Mouse (Mus musculus) left cerebral cortex, postnatal 4 days (tissue): ENCODE measurements around the gene Sarnp. TPM values are rescaled to one million over a fixed set of nuclear protein-coding genes. Genes with fewer than 3 reads are reported as not detected.
A peak's percentile ranks its signal among the peaks of the same experiment; 100 is the strongest.

Experiments used
- DNase-seq: peaks from one replicate; pipeline ENCODE4 v3.0.0-alpha.2; 2022
- intact Hi-C: fragments of 180-260 bp; cut with DNase I; formaldehyde crosslinking; loops from one replicate; pipeline ENCODE4 v1.15.1; 2025
- total RNA-seq, 2 experiments: library from RNA; stranded (reverse); gene quantifications; 2 replicates each; pipeline ENCODE4 v1.2.3; 2021

Sarnp gene
- total RNA-seq, result 10 to 100 TPM; 50.9 to 53.4 TPM

DNA sequence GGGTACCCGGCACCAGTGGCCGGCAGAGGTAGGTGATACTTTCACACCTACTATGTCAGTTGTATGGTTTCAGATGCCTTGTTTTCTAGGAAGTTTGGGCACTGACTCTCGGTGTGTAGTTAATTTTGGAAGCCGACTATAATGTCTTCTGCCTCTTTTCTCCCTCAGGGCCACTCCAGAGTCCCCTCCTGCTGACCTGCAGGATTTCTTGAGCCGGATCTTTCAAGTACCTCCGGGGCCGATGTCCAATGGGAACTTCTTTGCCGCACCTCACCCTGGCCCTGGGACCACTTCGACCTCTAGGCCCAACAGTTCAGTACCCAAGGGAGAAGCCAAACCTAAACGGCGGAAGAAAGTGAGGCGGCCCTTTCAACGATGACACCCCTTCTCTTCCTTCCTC lies at the start of gene Sarnp:
TSS of gene Sarnp (plus strand) at position 301 of the 400 bp plus-strand sequence.
- no peak for DNase-seq
- intact Hi-C loops, result no loop called here

DNA sequence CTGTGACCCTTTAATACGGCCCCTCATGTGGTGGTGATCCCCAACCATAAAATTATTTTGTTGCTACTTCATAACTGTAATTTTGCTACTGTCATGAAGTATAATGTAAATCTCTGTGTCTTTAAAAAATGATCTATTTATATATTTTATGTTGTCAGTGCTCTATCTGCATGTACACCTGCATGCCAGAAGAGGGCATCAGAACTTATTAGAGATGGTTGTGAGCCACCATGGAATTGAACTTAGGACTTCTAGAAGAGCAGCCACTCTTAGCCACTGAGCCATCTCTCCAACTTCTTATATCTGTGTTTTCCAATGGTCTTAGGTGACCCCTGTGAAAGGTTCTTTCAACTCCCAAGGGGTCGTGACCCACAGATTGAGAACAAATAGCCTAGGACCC lies 44.2 kb upstream of the Sarnp start:
- intact Hi-C loops, result no loop called here
- DNase-seq, result no peak

DNA sequence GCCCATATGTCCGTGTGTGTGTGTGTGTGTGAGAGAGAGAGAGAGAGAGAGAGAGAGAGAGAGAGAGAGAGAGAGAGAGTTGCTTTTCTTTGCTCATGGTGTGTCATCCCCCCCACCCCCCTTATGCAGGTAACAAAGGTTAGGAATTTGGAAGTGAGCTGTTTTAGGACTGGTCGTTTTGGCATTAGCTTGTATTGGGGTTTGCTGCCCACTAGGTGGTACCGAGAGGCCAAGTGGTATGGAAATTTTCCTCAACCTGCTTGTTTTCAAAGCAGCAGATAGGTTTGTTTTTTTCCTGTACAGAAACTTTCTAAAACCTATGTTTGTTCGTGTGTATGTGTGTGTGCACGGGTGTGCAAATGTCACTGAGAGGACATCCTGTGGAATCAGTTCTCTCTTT lies 43.4 kb upstream of the Sarnp start:
- intact Hi-C loops, result no loop called here
- no peak for DNase-seq

DNA sequence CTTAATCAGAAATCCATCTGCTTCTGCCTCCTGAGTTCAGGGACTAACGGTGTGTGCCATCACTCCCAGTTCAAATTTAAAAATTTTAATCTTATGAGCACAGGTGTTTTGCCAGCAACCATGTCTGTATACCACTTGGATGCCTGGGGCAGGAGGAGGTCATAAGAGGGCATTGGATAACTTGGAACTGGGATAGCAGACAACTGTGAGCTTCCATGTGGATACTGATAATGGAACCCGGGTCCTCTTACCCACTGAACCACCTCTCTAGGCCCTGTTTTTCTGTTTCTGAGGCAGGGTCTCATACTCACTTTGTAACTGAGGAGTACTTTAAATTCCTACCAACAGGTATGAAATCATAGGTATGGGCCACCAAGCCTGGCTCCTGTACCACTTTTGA lies 38.7 kb upstream of the Sarnp start:
- intact Hi-C loops, result no loop called here

DNA sequence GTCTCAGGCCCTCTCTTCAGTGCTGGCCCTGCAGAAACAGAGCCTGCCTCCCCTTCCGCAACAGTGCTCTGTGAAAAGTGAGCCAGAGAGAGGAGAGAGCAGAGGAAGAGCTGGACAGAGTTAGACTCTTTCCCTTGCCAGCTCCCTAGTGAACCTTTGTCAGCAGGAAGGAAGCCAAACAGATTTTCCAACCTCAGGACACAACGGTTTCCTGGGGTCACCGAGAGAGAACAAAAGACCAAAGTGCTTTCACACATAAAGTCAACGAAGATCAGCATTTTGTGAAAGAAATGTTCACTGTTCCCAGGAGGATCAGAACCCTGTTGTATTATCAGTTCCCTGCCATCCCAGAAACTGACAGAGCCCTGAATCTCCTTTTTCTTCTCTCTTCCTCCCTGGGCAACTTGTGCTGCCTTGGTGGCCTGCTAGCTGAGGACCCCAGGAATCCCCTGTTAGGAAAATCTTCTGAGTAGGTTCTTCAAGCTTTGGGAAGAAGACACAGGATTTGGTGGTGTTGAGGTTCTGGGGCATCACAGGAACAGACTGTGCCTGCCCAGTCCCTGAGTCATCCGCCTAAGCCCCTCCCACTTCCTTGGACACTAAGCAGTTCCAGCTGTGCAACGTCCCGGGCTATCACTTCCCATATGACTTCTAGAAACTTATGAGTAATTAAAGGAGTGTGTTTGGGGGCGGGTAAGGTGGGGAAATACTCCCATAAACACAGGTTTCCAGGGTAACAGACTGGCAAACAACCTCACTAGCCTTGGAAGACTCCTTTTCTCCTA lies 37.9 kb upstream of the Sarnp start:
- no peak for DNase-seq
- intact Hi-C loops, result no loop called here

More for the DNA sequence above, 38.7 kb upstream of the Sarnp start:
- DNase-seq, result no peak

DNA sequence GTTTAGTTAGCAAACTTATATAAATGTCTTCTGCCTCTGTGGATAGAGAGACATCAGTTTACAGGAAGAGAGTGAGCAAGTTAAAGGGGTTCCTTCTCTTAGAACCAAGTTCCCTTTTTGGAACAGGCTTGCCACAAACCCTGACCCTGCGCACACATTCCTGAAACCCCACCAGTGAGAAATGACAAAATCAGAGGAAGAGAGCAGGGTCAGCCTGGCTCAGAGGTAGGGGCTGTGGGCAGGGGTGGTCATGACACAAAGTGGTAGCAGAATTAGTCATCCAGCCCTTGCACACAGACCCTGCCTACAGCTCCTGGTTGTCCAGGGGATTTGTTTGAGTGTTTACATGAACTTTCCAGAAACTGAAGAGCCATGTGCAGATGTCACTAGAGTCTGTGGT lies 36.9 kb upstream of the Sarnp start:
- no peak for DNase-seq
- intact Hi-C loops, result no loop called here

DNA sequence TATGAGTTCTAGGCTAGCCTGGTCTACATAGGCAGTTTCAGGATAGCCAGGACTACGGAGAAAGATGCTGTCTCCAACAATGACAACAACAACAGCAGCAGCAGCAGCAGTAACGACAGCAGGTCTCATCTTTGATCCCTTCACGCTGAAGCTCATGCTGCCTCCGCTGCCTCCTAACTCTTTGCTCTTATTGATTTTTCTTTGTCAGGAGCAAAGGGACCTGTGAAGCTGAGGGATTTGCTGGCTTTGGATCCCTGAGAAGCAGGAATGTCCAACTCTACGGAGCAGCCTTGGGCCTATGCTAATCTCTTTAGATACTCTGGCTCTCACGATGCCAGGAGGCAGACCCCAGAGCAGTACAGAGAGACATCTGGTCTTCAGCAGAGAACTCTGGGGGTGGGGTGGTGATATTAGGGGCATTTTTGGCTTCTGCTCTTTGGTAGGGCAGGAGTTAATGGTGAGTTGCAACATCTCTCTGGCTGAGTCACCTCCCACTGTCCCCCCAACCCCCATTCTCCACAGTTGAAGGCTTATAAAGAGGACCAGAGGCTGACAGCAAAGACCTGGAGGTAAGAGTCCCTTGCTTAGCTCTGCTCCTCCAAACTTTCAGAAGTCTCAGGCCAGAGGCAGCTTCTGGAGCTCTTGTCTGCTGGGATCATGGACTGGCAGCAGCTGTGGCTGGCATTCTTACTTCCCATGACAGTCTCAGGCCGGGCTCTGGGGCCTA lies 26.6 kb upstream of the Sarnp start, which contains the start of gene Mmp19:
TSS of gene Mmp19 (plus strand) at position 513 of the 727 bp plus-strand sequence.
- intact Hi-C loops, result no loop called here
- DNase-seq, result no peak

DNA sequence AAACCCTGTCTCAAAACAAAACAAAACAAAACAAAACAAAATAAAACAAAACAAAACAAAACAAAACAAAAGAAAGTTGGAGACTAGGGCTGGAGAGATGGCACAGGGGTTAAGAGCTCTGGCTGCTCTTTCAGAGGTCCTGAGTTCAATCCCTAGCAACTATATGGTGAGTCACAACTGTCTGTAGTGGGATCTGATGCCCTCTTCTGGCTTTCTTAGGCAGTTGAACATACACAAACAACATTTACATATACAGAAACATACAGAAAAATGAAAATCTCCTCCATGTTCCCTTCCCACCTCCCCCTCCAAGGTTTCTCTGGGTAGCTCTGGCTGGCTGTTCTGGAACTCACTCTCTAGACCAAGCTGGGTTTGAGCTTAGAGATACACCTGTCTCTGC lies 25.1 kb upstream of the Sarnp start:
- intact Hi-C loops, result no loop called here
- no peak for DNase-seq

DNA sequence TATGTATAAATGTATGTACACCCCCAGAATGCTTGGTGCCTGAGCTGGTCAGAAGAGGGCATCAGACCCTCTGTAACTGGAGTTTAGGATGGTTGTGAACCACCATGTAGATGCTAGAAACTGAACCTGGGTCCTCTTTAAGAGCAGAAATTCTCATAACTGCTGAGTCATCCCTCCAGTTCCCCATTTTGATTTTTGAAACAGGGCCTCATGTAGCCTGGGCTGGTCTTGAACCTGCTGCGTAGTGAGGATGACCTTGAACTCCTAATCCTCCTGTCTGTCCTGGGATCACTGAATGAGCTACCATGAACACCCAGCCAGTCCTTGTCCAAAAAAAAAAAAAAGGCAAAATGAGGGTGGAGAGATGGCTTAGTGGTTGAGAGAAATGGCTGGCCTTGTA lies 23.9 kb upstream of the Sarnp start:
- intact Hi-C loops, result no loop called here
- DNase-seq, result no peak

DNA sequence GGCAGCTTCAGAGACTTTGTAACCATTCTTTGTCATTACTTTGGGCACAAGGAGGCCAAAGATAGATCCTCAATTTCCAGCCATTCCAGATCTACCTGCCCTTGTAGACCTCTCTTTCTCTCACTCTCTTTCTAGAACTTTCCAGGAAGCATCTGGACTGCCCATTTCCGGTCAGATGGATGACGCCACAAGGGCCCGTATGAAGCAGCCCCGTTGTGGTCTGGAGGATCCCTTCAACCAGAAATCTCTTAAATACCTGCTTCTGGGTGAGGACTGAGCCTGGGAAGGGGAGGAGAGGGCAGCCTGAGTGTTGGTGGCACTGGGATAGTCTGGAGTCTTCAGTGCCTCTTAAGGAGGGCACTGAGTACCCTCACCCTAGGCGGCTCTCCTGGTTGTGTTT lies 22.7 kb upstream of the Sarnp start:
- intact Hi-C loops, result no loop called here
- no peak for DNase-seq

DNA sequence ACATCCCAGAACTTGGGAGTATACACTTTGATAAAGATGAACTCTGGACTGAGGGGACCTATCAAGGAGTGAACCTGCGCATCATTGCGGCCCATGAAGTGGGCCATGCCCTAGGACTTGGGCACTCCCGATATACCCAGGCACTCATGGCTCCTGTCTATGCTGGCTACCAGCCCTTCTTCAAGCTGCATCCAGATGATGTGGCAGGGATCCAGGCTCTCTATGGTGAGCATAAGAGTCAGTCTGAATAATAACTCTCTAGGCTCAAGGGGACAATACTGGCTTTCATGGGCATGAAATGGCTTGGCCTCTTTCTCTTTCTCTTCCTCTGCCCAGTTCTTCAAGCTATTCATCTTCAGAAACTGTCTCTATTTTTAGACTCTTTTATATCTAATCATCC lies 21.6 kb upstream of the Sarnp start:
- DNase-seq, result peak; percentile 29
- intact Hi-C loops, result no loop called here

DNA sequence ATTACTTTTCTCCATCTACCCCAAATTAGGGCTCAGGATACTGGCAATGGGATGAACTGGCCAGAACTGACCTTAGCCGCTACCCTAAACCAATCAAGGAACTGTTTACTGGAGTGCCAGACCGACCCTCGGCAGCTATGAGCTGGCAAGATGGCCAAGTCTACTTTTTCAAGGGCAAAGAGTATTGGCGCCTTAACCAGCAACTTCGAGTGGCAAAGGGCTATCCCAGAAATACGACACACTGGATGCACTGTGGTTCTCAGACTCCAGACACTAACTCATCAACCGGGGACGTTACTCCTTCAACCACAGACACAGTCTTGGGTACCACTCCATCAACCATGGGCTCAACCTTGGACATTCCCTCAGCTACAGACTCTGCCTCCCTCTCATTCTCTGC lies 18.5 kb upstream of the Sarnp start:
- intact Hi-C loops, result no loop called here
- DNase-seq, result no peak

DNA sequence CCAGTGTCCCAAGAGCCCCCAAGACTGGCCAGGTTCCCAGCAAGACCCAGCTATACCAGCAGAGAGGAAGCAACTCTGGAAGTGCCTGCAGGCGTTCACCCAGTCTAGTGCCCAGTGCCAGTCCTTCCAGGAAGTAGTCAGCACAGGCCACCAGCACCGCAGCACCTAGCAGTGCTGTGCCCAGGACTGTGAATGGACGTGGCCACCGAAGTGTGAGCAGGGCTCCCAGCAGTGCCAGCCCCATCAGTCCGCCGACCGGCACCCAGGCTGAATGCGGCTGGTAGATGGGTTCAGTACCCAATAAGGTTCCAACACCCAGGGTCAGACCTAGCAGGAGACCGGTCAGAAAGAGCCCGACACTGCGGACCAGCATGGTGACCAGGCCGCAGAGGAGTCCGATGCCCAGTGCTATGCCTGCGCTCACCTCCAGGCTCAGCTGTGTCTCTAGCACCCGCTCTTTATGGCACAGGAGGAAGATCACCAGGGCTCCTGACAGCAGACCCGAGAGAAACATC lies 15.1 kb upstream of the Sarnp start:
- no peak for DNase-seq
- intact Hi-C loops, result no loop called here

DNA sequence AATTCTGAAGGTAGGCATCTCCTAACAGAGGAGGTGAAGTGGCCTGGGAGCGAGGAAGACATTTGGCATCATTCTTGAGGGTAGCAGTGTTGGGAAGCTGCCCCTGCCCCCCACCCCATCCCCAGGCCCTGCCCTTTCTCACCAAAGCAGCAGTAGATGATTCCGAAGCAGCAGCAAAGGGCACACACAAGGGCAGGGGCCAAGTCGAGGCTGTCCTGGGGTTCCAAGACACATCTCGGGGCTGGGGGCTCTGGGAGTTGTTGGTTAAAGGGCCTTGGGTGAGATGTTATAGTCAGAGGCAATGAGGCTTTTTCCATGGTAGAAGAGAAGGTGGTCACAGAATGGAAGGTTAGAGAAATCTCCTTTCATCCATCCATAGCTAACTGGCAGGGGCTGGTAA lies 14.2 kb upstream of the Sarnp start:
- intact Hi-C loops, result no loop called here
- DNase-seq, result no peak

DNA sequence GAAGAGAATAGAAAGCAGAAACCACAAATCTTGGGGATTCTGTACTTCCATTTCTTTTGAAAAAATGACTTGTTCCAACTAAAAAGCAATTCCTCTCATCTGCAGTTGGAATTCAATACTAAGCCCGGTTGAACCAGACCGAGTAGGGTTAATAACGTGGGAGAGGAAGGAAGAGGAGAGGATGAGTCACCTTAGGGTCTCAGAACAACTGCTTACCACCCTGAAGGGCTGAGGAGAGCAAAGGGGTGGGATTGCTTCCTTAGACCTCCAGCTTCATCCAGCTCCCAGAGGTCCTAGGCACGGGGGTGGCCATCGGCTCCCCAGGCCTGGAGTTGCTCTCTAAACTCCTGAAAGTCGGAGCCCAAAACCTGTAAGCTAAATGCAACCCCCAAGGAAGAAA lies 13.8 kb upstream of the Sarnp start:
- no peak for DNase-seq
- intact Hi-C loops, result no loop called here

DNA sequence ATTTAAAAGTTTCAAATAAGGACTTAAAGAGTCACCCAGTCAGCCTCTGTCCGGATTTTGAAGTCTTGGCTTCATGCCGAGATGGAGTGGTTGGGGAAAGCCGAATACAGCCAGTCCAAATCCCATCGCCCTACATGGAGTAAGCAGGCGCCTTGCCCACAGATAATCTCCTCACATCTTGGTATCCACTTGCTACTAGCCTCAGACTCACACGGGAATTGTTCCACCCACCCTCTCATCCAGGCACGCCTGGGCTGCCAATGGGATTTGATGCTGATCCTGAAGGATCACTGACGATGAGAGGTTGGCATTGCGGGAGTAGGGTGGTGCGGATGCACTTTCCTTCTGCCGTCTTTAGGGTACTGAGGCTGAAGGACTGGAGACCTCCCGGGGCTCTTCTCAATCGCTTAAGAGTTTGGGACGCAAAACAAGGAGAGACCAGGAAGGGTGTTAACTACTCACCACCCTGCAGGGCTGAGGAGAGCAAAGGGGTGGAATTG lies 13.3 kb upstream of the Sarnp start, which contains the start of gene Dnajc14:
TSS of gene Dnajc14 (plus strand) at position 292 of the 500 bp plus-strand sequence.
- intact Hi-C loops, result no loop called here
- DNase-seq, result peak; percentile 60

DNA sequence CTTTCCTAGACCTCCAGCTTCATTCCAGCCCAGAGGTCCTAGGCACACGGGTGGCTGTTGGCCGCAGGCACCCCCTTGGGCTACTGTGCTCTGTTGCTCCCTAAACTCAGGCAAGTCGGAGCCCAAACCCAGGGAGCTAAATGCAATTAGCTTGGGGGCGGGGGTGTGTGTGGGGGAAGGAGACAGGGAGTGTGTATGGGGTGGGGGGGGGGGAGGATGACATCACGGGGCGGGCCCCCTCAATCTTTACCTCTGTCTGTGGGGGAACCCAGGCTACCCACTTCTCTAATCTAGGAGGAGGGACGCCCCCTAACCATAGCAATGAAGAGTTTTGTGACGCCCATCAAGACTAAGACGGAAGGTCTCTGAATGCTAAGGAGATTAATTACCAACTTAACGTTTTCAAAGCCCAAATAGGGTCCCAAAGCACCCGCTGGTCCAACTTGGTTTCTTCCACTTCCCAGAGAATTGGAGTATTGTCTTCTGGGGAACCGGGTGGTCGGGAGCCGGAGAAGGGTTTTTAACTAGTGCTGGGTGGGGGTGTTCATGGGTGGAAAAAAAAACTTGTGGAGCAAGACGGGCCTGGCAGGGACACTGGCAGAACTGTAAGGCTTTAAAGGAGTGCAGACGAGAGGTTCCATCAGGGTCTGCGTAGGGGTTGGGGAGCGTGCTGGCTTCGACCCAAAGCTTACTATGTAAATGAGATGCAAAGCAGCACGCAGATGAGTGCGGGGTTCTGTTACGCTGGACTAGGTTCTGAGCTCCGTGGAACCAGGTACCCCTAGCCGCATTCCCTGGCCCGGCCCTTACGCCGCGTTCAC lies 12.7 kb upstream of the Sarnp start, which contains the start of gene Tmem198b:
TSS of gene Tmem198b (minus strand) at position 100 of the 821 bp plus-strand sequence.
- intact Hi-C loops, result no loop called here
- peak; percentile 75 for DNase-seq

DNA sequence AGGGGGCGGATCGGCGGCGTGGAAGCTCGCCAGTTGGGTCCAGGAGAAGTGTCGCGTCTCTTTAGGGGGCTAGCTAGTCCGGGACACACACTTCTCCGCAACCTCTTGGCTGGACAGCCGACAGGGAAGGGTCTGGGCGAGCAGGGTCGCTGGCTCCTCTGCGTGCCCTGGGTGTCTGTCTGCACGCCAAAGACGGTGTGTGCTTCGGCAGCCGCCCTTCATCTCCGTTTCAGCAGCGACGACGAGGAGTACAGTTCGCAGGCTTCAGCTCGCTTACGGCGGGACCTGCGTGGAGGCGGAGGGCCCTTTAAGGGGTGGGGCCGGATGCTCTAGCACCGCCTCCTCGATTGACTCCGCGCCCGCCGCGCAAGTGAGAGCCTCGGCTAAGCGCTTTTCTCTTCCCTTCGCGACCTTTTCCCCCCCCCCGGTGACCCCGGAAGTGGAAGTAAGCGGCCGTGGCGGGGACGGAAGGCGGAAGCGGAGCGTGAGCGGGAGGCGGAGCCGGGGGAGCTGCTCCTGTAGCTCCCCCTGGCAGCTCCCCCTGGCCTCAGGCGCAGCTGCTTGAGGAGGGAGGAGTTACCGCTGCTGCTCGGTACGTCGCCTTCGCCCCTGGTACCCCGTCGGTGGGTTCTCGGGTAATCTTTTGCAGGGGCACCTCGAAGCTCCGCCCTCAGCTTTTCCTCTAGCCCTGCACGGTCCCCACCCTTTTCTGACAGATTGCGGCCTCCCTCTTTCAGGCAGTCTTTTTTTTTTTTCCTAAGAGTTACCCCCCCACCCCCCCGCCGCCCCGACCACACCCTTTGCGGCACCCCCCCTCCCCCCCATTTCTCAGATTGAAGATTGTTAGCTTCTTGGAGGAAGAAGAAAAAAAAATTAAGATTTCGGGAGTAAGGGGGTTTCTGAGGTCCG lies 11.8 kb upstream of the Sarnp start:
- intact Hi-C loops, result no loop called here
- DNase-seq, result peak; percentile 98

DNA sequence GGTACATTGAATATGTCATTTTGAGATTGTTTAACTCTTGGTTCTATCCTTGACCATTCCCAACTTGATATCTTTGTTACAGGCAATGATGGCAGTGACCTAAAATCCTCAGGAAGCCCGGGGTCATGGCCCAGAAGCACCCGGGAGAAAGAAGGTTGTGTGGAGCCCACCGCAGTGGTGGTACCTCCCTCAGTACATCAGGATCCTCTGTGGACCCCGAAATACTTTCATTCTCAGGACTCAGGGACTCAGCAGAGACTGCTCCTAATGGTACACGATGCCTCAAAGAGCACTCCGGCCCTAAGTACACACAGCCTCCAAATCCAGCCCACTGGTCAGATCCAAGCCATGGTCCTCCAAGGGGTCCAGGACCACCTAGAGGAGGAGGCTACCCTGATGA lies 11.0 kb upstream of the Sarnp start:
- intact Hi-C loops, result no loop called here
- DNase-seq, result no peak

DNA sequence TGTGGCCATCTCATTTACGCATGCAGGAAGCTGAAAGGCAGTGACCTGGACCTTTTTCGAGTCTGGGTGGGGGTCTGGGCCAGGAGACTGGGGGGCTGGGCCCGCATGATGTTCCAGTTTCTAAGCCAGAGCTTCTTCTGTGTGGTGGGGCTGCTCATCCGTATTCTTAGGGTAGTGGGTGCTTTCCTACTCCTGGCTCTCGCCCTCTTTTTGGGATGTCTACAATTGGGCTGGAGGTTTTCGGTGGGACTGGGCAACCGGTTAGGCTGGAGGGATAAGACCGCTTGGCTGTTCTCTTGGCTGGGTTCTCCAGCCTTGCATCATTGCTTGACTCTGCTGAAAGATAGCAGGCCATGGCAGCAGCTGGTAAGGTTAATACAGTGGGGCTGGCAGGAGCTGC lies 10.1 kb upstream of the Sarnp start:
- no peak for DNase-seq
- intact Hi-C loops, result no loop called here
